Mouse (Mus musculus) E14TG2a.4 (cell line): ENCODE measurements around the gene Pomt1.

ENCODE experiments used
- CTCF ChIP-seq: conservative IDR thresholded peaks from 2 replicates; pipeline ENCODE4 v1.5.1; 2014; ENCODE audit warnings: low read length
- NANOG ChIP-seq: IDR thresholded peaks from 2 replicates; pipeline ENCODE4 v1.6.1; 2014; ENCODE audit warnings: borderline replicate concordance, low read length, mixed read lengths
- POU5F1 ChIP-seq: IDR thresholded peaks from 2 replicates; pipeline ENCODE4 v1.6.1; 2014; ENCODE audit warnings: low read length, borderline replicate concordance

- TF ChIP-seq CTCF, result no peak
- TF ChIP-seq POU5F1, result no peak
- TF ChIP-seq NANOG, result no peak
Measured at GRCm38 (mm10) chr2:32248377-32249361, 12.3 kb downstream of the Pomt1 start.
